Mouse (Mus musculus) brain, embryonic 14.5 days (tissue): ENCODE measurements around the gene Olfr806.

ENCODE experiments used
- CTCF ChIP-seq: fragments of 200-500 bp; IDR thresholded peaks from 2 replicates; pipeline ENCODE4 v1.5.1; 2012; ENCODE audit warnings: inconsistent platforms, mild to moderate bottlenecking, moderate library complexity, borderline replicate concordance; ENCODE audit not compliant: insufficient read depth, insufficient read length; ENCODE audit errors: extremely low read depth
- POLR2A ChIP-seq: fragments of 200-500 bp; IDR thresholded peaks from 2 replicates; pipeline ENCODE4 v1.6.1; 2012; ENCODE audit warnings: mild to moderate bottlenecking, inconsistent platforms, borderline replicate concordance; ENCODE audit not compliant: poor library complexity, insufficient read depth, insufficient read length, severe bottlenecking; ENCODE audit errors: extremely low read depth

DNA sequence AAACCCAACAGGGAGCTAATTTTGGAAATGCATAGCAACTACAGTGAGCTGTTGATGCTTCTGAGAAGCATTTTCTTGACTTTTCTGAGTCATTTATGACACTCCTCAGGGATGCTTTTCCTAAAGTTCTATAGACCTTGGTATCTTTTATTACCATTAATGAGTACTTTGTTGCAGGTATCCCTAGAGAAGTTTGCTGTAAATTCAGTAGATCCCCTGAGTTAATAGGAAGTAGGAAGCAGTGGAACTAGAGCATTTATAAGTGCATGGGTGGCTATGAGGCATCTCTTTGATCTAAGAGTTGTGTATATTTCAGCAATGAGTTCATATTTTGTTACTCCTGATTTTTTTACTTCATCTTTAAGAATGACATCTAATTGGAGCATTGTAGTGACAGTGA, 38.8 kb downstream of the Olfr806 start, which contains the start of gene Olfr804:
- TF ChIP-seq CTCF (no peak), POLR2A (no peak)
